Mouse (Mus musculus) granulocyte monocyte progenitor cell, adult 5-6 weeks (primary cell): ENCODE results near the gene Abcb5. TPM values are rescaled to one million over a fixed set of nuclear protein-coding genes. Genes with fewer than 3 reads are reported as not detected.

ENCODE experiments used
- total RNA-seq, 2 experiments: library from RNA; stranded (forward) in 1 of 2; stranded (reverse) in 1 of 2; fragments of 200-712, 200-1000 nt in 1 of 2; fragments of >200 nt in 1 of 2; fragmentation: Nextera tagmentation in 1 of 2; gene quantifications; 2 replicates each; pipeline ENCODE4 v1.2.3; 2014 to 2017

The Abcb5 gene
- total RNA-seq, 2 experiments from 2014 or later = not detected

Other genes with a start within 250 kb of the Abcb5 start
- not detected in 2 replicates for gene Sp8, start 120.1 kb downstream of the Abcb5 start, total RNA-seq (2014; fragmentation: Nextera tagmentation)
- not detected in 2 replicates for gene Sp8, start 120.1 kb downstream of the Abcb5 start, total RNA-seq (2017)